Mouse (Mus musculus) adrenal gland (tissue): ENCODE data around the gene Zfp213.
"Not testable (repeated sequence)": the region's sequence is repeated elsewhere in the genome, so short reads cannot be mapped to it uniquely, and the experiment has no call there.

ENCODE experiments used
- intact Hi-C: fragments of 180-260 bp; cut with DNase I; formaldehyde crosslinking; loops from one replicate; pipeline ENCODE4 v1.15.1; 2025

Gene Zfp213

DNA sequence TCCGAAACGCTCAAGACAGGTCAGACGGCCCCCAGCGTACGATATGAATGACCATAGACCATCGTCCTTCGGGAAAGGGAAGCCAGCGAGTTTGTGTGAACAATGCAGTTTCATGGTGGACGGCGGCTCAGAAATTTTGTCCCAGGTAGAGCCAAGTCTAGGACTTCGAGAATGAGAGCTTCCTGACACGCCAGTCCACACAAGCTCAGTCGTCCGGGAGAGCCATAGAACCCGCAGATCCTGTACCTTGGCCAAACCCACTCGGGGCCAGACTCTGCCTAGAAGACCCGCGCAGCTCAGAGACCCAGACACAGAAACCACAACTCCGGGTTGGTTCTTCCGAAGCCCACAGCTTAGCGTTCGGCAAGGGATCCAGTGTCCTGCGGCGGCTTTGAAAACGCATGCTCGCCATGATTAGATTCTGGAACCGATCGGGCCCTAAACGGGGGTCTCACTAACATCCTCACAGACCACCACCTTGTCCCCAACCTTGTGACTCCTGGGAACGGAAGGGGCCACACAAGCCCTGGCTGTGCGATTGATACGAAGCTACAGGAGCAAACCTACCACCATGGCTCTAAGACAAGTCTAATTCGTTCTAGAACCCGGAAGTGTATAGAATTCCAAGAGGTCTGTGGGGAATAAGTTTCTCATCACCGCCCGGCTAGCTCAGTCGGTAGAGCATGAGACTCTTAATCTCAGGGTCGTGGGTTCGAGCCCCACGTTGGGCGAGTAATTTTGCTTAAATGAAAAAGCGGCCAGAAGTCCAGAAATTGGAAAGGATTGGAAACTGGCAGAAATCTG is 17.1 kb downstream of the Zfp213 start:
- intact Hi-C loops: no loop called here

DNA sequence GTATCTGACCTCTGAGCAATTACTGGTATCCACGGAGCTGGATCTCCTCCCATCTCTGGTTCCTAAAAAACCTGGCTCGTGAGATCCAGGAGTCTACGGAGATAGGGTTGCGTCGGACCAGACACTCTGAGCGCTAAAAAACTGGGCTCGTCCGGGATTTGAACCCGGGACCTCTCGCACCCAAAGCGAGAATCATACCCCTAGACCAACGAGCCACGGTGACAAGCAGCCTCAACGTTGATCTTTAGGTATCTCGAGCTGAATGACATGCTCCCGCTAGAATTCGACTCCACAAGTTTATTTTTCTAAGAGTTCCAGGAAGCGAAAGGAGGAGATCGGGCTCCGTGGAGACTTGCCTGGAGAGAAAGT is 17.7 kb downstream of the Zfp213 start:
- intact Hi-C loops: no loop called here

DNA sequence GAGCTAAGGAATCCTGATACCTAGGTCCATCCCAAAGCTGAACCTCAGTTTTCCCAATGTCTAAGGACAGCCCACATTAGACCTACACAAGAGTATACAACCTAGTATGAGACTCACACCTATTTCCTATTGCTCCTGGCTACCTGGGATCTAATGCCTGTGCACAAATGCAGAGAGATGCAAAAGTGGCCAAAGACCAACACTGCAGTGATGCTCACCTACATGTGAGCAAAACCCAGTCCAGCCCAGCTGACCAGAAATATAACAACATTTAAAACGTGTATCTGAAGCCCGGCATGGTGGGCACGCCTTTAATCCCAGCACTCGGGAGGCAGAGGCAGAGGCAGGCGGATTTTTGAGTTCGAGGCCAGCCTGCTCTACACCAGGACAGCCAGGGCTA is 18.2 kb downstream of the Zfp213 start:
- intact Hi-C loops: no loop called here

DNA sequence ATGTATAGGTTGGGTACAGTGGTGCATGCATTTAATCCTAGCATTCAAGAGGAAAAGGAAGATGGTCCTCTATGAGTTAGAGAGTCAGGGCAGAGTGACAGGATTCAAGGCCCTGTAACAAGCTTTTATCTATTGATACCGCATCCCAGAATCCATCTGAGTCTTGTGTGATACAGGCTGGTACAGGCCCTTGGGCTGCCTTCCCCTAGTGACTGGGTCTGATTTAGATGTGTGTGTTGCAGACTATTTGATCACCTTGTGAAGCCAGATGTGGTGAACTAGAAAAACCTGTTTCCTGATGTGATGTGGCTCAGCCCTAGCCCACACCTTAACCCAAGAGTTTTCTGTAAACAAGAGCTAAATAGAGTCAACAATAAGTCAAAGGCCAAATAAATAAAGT is 19.3 kb downstream of the Zfp213 start:
- intact Hi-C loops: no loop called here

GRCm38 (mm10) chr17:23543983-23544382 is 20.1 kb downstream of the Zfp213 start:
- intact Hi-C loops: no loop called here

GRCm38 (mm10) chr17:23543325-23543724 is 20.7 kb downstream of the Zfp213 start:
- intact Hi-C loops: no loop called here

DNA sequence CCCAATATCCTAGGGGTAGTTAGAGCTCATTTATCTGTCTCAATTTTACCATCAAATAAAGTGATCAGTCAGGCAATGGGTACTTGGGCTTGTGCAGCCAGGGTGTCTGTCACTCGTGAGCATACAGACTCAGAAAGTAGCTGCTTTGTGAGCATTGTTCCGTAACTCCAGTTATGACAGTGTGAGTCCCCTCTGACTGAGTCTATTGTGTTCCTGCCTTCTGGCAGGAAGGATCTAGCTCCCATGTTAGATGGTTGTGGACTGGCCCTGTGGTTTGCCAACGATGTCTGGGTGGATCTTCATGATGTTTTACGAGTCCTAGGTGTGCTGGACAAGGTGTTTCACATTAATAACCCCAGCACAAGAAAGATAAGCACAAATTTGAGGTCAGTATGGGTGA is 21.2 kb downstream of the Zfp213 start:
- intact Hi-C loops: no loop called here

DNA sequence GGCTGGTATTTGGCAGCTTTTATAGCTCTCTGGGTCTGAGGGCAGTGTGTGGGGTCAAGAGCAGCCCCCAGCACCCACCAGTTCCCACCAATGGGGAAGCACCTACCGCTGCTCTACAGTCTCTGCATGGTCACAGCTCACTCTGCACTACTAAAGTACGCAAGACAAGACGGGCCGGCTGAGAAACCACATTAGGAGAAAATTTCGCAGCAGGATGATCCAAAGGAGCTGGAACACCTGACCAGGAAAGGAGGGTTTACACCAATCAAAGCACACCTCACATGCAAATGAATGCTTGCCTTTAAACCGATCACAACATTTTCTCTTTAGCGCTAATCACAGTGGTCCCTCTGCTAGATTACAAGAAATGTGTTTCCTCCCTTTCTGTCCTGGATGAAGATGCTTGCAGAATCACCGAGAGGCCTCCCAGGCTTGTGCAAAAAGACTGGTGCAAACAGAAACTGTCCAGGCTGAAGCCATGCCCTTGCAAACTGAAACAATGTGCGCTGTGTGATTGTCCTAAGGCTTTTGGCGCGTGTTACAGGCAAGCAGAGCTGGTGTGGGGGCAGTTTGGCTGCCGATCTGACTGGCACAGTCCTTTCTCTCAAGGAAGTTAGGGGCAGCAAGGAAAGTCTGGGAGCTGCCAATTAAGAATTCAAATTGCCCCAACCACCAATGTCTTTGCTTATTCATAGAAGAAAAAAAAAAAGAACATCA is 21.9 kb downstream of the Zfp213 start:
- intact Hi-C loops: no loop called here

DNA sequence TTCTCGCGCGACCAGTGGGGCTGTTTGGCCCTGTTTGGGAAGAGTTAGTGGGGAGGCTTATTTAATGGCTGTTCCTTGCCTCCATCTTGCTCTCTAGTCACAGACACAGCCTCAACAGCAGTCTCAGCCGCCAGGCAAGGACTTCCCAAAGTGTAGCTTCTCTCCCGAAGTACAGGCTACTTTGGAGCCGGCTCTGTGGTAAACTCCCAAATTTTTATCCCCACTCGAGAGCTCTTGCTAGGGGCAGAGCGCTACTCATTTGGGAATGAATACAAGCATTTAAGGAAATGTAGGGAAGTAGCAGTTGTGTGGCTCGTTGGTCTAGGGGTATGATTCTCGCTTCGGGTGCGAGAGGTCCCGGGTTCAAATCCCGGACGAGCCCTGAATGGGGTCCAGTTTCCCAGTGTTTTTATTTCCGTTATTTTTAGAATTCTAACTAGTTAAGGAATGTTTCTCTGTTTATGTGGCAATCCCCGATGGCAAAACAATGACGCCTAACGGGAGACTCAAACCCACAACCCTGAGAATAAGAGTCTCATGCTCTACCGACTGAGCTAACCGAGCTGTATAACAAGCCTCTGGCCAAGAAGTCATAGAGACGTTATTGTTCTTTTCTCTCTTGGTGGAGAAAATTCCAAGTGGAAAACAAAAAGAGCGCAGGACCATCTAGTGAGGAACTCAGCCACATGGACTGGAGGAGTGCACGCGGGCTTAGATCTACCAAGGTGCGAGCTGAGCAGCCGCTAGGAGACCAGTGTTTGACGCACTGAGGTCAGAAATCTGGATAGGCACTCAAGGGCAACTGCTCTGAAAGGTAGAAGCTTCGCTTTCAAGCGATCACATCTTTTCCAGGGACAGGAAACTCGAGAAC is 23.2 kb downstream of the Zfp213 start:
- intact Hi-C loops: no loop called here

DNA sequence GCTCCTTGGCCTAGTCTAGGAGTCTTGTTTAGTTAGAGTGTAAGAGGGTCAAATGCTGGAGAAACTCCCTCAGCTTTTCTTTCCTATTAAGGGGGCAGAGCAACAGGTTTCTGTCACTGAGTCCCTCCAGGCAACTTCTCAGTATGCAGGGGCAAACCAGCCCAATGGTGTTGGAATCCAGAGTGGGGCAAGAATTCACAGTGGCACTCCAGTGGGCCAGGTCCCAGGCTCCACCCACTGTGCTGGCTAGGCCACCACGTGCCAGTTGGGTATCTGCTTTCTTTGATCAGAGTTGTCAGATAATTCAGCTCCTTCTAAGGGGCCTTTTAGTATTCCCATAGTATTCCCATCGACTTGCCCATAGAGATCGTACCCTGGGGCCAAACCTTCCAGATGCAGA is 23.9 kb downstream of the Zfp213 start:
- intact Hi-C loops: no loop called here

- intact Hi-C loops: no loop called here
These were observed 24.4 kb downstream of the Zfp213 start for GRCm38 (mm10) chr17:23539608-23540007.

- intact Hi-C loops: no loop called here
These were observed 25.6 kb downstream of the Zfp213 start for GRCm38 (mm10) chr17:23538299-23539015.

GRCm38 (mm10) chr17:23537554-23538255 is 26.3 kb downstream of the Zfp213 start:
- intact Hi-C loops: no loop called here

DNA sequence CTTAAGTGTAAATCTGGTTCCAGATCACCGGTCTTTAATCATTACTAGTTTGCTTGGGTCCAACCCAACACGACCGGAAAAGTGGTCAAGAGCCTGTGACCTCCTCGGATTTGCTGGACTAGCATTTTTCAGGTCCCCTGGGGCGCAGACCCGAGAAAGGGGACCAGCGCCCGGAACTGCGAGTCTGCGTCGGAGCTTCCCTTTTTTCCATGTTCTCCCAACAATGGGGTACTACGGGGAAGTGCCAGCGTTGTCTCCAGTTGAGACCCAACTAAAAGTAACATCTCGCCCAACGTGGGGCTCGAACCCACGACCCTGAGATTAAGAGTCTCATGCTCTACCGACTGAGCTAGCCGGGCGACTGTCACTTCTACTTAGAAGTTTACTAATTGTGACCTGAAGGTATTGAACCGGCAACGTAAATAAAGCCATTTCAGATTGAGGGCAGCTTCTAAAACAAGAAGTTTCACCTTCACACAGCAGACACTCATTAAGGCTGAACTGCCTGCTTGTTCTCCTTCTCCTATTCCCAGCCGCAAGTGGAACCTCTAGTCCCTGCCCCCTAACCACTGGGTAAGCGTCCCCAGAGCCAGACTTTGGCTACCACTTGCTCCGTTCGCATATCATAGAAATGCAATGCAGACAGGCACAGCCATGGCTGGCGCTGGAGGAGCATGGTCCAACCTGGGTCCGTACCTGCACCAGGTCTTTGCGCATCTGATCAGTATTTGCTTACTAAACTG is 28.8 kb downstream of the Zfp213 start:
- intact Hi-C loops: not testable (repeated sequence)

DNA sequence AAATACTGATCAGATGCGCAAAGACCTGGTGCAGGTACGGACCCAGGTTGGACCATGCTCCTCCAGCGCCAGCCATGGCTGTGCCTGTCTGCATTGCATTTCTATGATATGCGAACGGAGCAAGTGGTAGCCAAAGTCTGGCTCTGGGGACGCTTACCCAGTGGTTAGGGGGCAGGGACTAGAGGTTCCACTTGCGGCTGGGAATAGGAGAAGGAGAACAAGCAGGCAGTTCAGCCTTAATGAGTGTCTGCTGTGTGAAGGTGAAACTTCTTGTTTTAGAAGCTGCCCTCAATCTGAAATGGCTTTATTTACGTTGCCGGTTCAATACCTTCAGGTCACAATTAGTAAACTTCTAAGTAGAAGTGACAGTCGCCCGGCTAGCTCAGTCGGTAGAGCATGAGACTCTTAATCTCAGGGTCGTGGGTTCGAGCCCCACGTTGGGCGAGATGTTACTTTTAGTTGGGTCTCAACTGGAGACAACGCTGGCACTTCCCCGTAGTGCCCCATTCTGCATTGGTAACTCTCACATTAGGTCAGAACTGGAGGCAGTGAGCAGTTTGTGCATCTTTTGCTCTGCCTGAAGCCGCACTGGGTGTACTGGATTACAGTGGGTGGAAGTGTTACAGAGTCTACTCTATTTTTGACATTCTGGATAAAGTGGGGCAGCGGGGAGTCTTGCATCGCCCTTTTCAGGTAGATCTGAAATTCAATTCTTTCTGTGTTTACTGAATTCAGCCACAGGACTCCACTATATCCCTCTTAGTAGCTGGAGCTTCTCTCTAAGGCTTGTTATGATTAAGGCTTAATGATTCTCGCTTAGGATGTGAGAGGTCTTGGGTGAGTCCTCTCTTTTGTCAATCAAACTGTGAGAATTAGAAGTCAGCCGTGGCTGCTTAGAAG is 30.2 kb downstream of the Zfp213 start:
- intact Hi-C loops: not testable (repeated sequence)

GRCm38 (mm10) chr17:23531408-23531807 is 32.6 kb downstream of the Zfp213 start:
- intact Hi-C loops: not testable (repeated sequence)

GRCm38 (mm10) chr17:23522941-23523732 is 40.9 kb downstream of the Zfp213 start:
- intact Hi-C loops: not testable (repeated sequence)
